Mouse (Mus musculus) G1E-ER4 (cell line): Measurements from ENCODE around the gene Babam1. TPM values are rescaled to one million over a fixed set of nuclear protein-coding genes. Genes with fewer than 3 reads are reported as not detected.

ENCODE experiments used
- GATA1 ChIP-seq: IDR thresholded peaks from one replicate; pipeline ENCODE4 v1.8.0; 2012; ENCODE audit warnings: low read length, inconsistent platforms
- polyA plus RNA-seq: library from polyadenylated mRNA; stranded (reverse); fragments of >175 nt; gene quantifications from 2 replicates; pipeline ENCODE4 v1.2.3, GENCODE M21; 2012

Gene Babam1
- polyA plus RNA-seq, 1 experiment, result 153 TPM

DNA sequence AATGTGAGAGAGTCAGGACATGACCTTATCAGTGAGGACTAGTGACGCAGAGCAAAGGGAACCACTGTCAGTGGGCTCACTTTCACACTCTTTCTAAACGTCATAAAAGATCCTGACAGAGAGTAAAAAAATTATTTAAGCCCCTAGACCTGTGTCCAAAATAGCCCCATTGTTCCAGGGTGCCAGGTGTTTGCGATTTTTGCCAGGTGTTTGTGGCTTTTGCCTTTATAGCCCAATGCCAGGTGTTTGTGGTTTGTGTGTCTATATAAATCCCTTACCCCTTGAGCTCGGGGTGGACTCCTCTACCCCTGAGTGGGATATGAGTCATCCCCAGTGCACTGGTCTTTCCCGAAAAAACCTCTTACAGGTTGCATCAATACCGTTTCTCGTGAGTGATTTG lies 48.4 kb downstream of the Babam1 start:
- no peak for TF ChIP-seq GATA1

GRCm38 (mm10) chr8:71451337-71451736 lies 54.7 kb downstream of the Babam1 start:
- TF ChIP-seq GATA1, result no peak

DNA sequence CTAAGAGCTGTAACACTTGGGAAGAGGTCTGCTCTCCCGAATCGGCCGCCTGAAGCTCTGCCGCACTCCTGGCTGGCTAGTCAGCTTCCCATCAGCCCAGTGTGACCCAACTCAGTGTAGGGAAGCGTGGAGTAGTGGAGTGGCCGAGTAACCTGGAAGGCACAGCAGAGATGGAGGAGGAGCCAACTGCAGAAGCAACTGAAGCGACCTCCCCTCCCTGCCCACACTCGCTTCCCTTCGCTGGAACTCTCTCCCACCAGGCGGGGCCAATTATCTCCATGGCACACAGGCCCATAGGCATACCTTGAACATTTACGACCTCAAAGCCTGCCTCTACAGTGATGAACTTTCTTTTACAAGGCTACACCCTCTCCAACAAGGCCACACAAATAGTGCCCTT lies 55.1 kb downstream of the Babam1 start:
- TF ChIP-seq GATA1, result no peak

GRCm38 (mm10) chr8:71452669-71453068 lies 56.0 kb downstream of the Babam1 start:
- no peak for TF ChIP-seq GATA1

Other genes with a start within 250 kb of the Babam1 start
- 56.8 and 57.3 TPM in 2 replicates for gene Myo9b, start 124.1 kb upstream of the Babam1 start, polyA plus RNA-seq
- 15.7 and 24.4 TPM in 2 replicates for gene Haus8, start 123.9 kb upstream of the Babam1 start, polyA plus RNA-seq
- gene Use1, start 30.0 kb upstream of the Babam1 start, polyA plus RNA-seq, result 183 and 196 TPM in 2 replicates
- 51.3 and 71.7 TPM in 2 replicates for gene Ocel1, start 25.6 kb upstream of the Babam1 start, polyA plus RNA-seq
- 63.4 and 72.0 TPM in 2 replicates for gene Nr2f6, start 14.9 kb upstream of the Babam1 start, polyA plus RNA-seq
- 0.04 and 0.10 TPM in 2 replicates for gene Ushbp1, start 1.1 kb upstream of the Babam1 start, polyA plus RNA-seq
- gene Ankle1, start 9.1 kb downstream of the Babam1 start, polyA plus RNA-seq, result 39.7 and 50.9 TPM in 2 replicates
- 18.9 and 25.3 TPM in 2 replicates for gene Abhd8, start 66.8 kb downstream of the Babam1 start, polyA plus RNA-seq
- gene Mrpl34, start 68.1 kb downstream of the Babam1 start, polyA plus RNA-seq, result 221 and 248 TPM in 2 replicates
- 284 and 345 TPM in 2 replicates for gene Dda1, start 72.3 kb downstream of the Babam1 start, polyA plus RNA-seq
- gene Ano8, start 89.1 kb downstream of the Babam1 start, polyA plus RNA-seq, result 1.1 and 1.2 TPM in 2 replicates
- 40.9 and 51.0 TPM in 2 replicates for gene Gtpbp3, start 91.2 kb downstream of the Babam1 start, polyA plus RNA-seq
- 1.9 and 2.4 TPM in 2 replicates for gene Plvap, start 114.9 kb downstream of the Babam1 start, polyA plus RNA-seq
- gene Ccdc194, start 128.8 kb downstream of the Babam1 start, polyA plus RNA-seq, result not detected in 2 replicates
- gene Bst2, start 140.6 kb downstream of the Babam1 start, polyA plus RNA-seq, result 17.1 and 18.8 TPM in 2 replicates
- gene Mvb12a, start 146.1 kb downstream of the Babam1 start, polyA plus RNA-seq, result 135 and 147 TPM in 2 replicates
- not detected in 2 replicates for gene Tmem221, start 162.0 kb downstream of the Babam1 start, polyA plus RNA-seq
- not detected in 2 replicates for gene Nxnl1, start 169.7 kb downstream of the Babam1 start, polyA plus RNA-seq
- not detected in 2 replicates for gene Slc27a1, start 172.0 kb downstream of the Babam1 start, polyA plus RNA-seq
- 435 and 550 TPM in 2 replicates for gene Pgls, start 195.3 kb downstream of the Babam1 start, polyA plus RNA-seq
- 7.9 and 8.6 TPM in 2 replicates for gene Fam129c, start 200.8 kb downstream of the Babam1 start, polyA plus RNA-seq
- 41.9 and 53.0 TPM in 2 replicates for gene Colgalt1, start 214.1 kb downstream of the Babam1 start, polyA plus RNA-seq